Mouse (Mus musculus): ENCODE results near the gene Zfp654.

DNA sequence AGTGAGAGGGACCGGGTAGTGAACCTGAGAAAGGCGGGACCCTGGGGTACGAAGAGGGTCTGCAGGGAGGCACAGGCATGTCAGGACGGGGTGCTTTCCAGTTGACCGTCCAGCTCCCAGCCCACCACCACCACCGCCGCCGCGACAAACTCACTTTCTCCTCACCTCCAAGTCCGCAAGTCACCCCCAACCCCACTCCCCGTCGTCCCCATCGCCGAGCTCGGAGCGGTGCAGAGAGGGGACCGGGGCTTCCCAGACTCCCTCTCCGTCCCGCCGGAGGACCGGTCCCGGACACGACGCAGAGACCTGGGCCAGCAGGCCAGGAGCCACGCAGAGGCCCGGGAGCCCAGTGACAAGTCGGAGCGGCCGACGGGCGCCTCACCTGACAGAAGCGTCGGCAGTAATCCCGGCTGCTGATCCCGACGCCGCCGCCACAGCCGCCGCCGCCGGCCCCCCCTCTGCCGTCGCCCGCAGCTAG is 328 bp downstream of the Zfp654 start:
- TF ChIP-seq POLR2A (IDR thresholded peaks at IDR 0.05; ENCODE audit: low read depth, low read length) = no peak
- TF ChIP-seq CTCF (conservative IDR thresholded peaks at IDR 0.05; ENCODE audit: insufficient read depth, insufficient read length, low read depth, low read length) = no peak
